Mouse (Mus musculus): ENCODE data around the gene Efcab10.
A peak's percentile ranks its signal among the peaks of the same experiment; 100 is the strongest.

Gene Efcab10

DNA sequence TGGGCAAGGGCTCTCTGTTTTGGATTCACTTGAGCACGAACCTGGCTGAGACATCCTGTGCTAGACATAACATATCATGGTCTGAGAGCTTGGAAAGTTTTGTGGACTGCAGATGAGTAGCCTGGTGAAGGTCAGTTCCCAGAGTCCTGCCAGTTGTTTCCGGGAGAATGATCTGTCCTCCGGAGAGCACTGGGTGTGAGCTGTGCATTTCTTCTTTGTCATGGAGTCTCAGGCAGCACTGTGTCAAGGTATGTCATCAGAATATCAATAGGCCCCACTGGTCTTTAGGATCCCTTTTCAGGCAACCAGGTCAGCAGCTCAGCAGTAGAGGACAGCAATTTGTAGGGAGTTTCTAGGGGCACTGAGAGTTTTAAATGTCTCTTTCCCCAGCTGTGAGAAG, 32.6 kb downstream of the Efcab10 start:
- DNase-seq (ENCODE audit: low read depth, low spot score), result no peak

DNA sequence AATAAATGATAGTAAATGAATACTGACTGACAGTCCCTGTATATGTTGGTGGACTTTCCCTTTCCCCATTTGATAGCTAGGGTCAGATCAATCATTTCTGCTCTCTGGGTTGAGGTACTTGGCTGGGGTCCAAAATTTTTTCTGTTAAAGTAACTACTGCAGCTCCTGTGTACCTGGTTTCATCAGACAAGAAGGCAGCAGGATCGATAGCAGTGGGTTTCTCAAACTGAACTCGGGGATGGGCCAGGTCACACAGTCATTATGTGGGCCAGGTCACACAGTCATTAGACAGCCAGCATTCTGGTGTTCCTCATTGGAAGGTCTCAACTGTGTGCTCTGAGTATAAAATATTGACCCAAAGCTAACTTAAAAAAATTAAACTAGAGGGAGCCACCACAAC, 33.1 kb downstream of the Efcab10 start:
- DNase-seq (ENCODE audit: low read depth, low spot score), result no peak

DNA sequence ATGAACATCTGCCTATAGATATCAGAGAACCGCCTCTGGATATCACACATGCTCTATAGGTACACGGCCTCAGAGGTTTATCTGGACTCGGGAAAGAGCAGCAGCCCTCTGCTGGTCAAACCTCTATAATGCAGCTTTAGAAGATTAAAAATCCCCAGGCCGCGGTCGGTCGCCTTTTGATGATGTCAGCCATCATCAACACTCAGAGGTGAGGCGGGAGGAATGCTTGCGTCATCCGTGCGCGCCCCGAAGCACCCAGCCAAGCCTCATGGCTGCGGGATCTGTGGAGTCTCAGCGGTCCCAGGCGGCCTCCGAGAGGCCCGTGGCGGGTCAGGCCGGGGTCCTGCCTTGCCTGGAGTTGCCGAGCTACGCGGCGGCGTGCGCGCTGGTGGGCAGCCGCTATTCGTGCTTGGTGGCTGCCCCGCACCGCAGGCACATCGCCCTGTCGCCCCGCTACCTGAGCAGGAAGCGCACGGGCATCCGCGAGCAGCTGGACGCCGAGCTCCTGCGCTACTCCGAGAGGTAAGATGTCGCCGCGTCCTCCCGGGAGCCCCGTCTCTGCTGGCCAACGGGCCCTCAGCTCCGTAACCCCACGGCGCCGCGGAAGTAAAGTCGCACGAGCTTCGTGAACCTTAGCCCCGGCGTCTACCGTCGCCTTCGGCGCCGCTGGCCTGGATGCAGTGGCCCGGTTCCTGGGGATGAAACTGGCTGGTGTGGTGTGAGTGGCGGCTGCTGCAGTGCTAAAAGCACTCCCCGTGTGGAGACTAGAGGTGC, 34.9 kb downstream of the Efcab10 start, which contains the start of gene Twistnb:
TSS of gene Twistnb (plus strand) at position 249 of the 774 bp plus-strand sequence.
- DNase-seq (ENCODE audit: low read depth, low spot score), result peak; percentile 90

DNA sequence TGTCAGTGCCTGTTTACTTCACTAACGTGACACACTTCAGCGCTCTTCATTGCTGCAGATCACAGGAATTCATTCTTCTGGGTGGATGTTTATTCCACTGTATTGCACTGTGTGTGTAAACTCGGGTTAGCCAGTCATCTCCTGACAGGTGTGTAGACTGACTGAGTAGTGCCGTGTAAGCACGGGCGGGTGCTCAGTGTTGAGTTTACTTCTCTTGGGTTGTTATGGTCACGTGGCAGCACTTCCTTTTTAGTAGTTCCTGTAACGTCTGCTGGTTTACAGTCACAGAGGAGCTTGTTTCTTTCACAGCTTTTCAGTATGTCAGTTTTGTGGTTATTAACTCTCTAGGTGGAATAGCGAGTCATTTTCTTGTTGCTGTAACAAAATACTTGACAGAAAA, 39.2 kb downstream of the Efcab10 start:
- no peak for DNase-seq (ENCODE audit: low read depth, low spot score)

DNA sequence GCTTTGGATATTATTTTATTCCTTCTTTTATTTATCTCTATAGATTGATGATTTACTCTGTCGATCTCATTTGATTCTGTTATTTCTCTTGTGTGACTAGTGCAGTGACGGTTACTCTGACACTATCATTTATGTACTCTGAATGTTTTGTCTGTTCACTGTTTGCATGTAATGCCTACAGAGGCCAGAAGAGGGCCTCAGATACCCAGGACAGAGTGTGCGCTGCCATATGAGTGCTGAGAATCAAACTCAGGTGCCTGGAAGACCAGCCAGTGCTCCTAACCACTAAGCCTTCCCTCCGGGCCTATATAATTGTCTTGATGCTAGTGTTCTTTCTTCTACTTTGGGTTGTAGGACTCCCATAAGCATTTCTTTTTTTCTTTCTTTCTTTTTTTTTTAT, 40.1 kb downstream of the Efcab10 start:
- DNase-seq (ENCODE audit: low read depth, low spot score), result no peak

Data from WW6 (cell line).